In the genomic region with DNA sequence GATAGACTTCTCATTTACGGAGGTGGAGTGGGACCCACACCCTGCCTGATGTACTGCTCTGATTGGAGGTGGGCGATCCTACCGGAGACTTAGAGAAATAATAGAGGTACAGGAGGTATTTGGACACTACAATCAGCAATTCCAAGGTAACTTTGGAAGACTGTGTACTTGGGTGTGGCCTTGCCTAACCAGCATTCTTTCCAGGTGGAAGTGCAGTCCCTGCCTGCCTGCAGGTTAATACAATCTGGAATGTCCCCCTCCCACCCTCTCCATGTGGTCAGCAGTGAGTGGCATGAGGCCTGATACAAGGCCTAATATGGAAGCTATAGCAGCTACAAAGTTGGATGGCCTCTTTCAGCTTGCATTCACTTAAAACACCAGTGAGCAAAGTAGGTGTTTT, we compare ENCODE assay signal across 28 mouse cellular contexts. TPM values are rescaled to one million over a fixed set of nuclear protein-coding genes. Genes with fewer than 3 reads are reported as not detected.
DNase-seq lines count a peak whose midpoint lies in the region; ATAC-seq and TF ChIP-seq lines count a peak whose summit lies in the region.
"Had no signal": no experiment of that assay in that cellular context is flagged by ENCODE, and none has a peak within 500 bp of the region (broad histone marks: within the 10 kb centered on the region; RNA-seq: fewer than 3 reads in every experiment).

No protein-coding gene starts in this region.

- H3K36me3 ChIP-seq in liver, embryonic 13.5 days, result peaks cover 44% of the 10 kb centered on the region
- peaks cover 41% of the 10 kb centered on the region for H3K36me3 ChIP-seq in liver, embryonic 12.5 days
- H3K36me3 ChIP-seq: embryonic facial prominence, embryonic 15.5 days; G1E; stomach, embryonic 15.5 days had no signal

- no peak for TF ChIP-seq POLR2A in lung, adult 2 months (IDR thresholded peaks at IDR 0.05; ENCODE audit: borderline replicate concordance, extremely low read depth, low read depth, low read length)

- no peak overlapping the region for H3K9ac ChIP-seq in liver, embryonic 13.5 days
- no peak overlapping the region for H3K9ac ChIP-seq in liver, embryonic 12.5 days
- H3K9ac ChIP-seq: embryonic facial prominence, embryonic 15.5 days; forebrain, embryonic 13.5 days; heart, embryonic 12.5 days; kidney, embryonic 15.5 days; limb, embryonic 13.5 days; liver, embryonic 14.5 days; midbrain, embryonic 13.5 days; neural tube, embryonic 13.5 days; stomach, embryonic 15.5 days had no signal

- H3K4me3 ChIP-seq in liver, embryonic 13.5 days (replicated peaks), result no peak overlapping the region
- no peak overlapping the region for H3K4me3 ChIP-seq in liver, embryonic 12.5 days
- H3K4me3 ChIP-seq in lung, adult 2 months (replicated peaks; ENCODE audit: extremely low read depth, low read depth, low read length), result no peak overlapping the region
- H3K4me3 ChIP-seq: embryonic facial prominence, embryonic 10.5 days; embryonic facial prominence, embryonic 15.5 days; forebrain, embryonic 13.5 days; heart, embryonic 12.5 days; hindbrain, embryonic 13.5 days; kidney, embryonic 15.5 days; limb, embryonic 13.5 days; midbrain, embryonic 13.5 days; neural tube, embryonic 13.5 days; stomach, embryonic 15.5 days had no signal

- no peak for DNase-seq in liver, embryonic 13.5 days
- peak; percentile 50 for DNase-seq in lung, postnatal 25 days (ENCODE audit: low spot score)
- no peak for DNase-seq in lung, adult 2 months
- peak; percentile 44 for DNase-seq in lung, postnatal 36 days
- no peak for DNase-seq in cerebellum, postnatal 14 days
- DNase-seq in adrenal gland, postnatal 4 days (ENCODE audit: low spot score in 2 of 2), result no peak
- DNase-seq: adrenal gland, postnatal 25 days; cerebellum, postnatal 25 days; gastrocnemius, postnatal 25 days; heart, adult 11 months; heart, postnatal 4 days; kidney, adult 18-20 months; right cerebral cortex, postnatal 4 days; thymus, adult 18-20 months; thymus, postnatal 25 days had no signal

- 85% methylated on average over 3 of the region's 3 CpGs for WGBS in liver, embryonic 13.5 days (ENCODE audit: insufficient replicate concordance)
- WGBS in liver, embryonic 12.5 days (ENCODE audit: insufficient replicate concordance), result 84% methylated on average over 3 of the region's 3 CpGs
- 81% methylated on average over 3 of the region's 3 CpGs for WGBS in lung, adult 2 months

- no peak for ATAC-seq in liver, embryonic 13.5 days (ENCODE audit: low read depth)
- no peak for ATAC-seq in liver, embryonic 12.5 days
- ATAC-seq: forebrain, embryonic 13.5 days; midbrain, embryonic 13.5 days had no signal

- no peaks in the 10 kb centered on the region for H3K27me3 ChIP-seq in liver, embryonic 13.5 days
- no peaks in the 10 kb centered on the region for H3K27me3 ChIP-seq in liver, embryonic 12.5 days (replicated peaks)
- H3K27me3 ChIP-seq: embryonic facial prominence, embryonic 15.5 days; forebrain, embryonic 13.5 days; heart, embryonic 12.5 days; hindbrain, embryonic 13.5 days; kidney, embryonic 15.5 days; limb, embryonic 13.5 days; midbrain, embryonic 13.5 days; neural tube, embryonic 13.5 days; stomach, embryonic 15.5 days had no signal

- TF ChIP-seq CTCF in lung, adult 2 months (IDR thresholded peaks at IDR 0.05; ENCODE audit: insufficient read depth, low read length), result no peak

- peaks cover 91% of the 10 kb centered on the region for H3K4me1 ChIP-seq in liver, embryonic 13.5 days (replicated peaks)
- peaks cover 85% of the 10 kb centered on the region for H3K4me1 ChIP-seq in liver, embryonic 12.5 days
- peaks cover 8% of the 10 kb centered on the region; the same call in 1 of the 2 replicates for H3K4me1 ChIP-seq in lung, adult 2 months (ENCODE audit: control insufficient read depth, insufficient read depth, low read length)

- H3K4me2 ChIP-seq in liver, embryonic 13.5 days, result no peak overlapping the region
- no peak overlapping the region for H3K4me2 ChIP-seq in liver, embryonic 12.5 days
- H3K4me2 ChIP-seq: embryonic facial prominence, embryonic 15.5 days; forebrain, embryonic 13.5 days; heart, embryonic 12.5 days; hindbrain, embryonic 13.5 days; kidney, embryonic 15.5 days; limb, embryonic 13.5 days; midbrain, embryonic 13.5 days; neural tube, embryonic 13.5 days; stomach, embryonic 15.5 days had no signal

- H3K27ac ChIP-seq in liver, embryonic 13.5 days, result peak overlapping the region; percentile 44; the same call in 1 of the 2 replicates
- no peak overlapping the region for H3K27ac ChIP-seq in liver, embryonic 12.5 days
- H3K27ac ChIP-seq: embryonic facial prominence, embryonic 10.5 days; embryonic facial prominence, embryonic 15.5 days; forebrain, embryonic 13.5 days; hindbrain, embryonic 13.5 days; limb, embryonic 13.5 days; liver, embryonic 14.5 days; midbrain, embryonic 13.5 days; neural tube, embryonic 13.5 days had no signal

- H3K9me3 ChIP-seq in liver, embryonic 13.5 days (replicated peaks), result no peaks in the 10 kb centered on the region
- H3K9me3 ChIP-seq in liver, embryonic 12.5 days (replicated peaks), result no peaks in the 10 kb centered on the region
- H3K9me3 ChIP-seq: embryonic facial prominence, embryonic 10.5 days; embryonic facial prominence, embryonic 15.5 days; forebrain, embryonic 13.5 days; G1E; heart, embryonic 12.5 days; hindbrain, embryonic 13.5 days; kidney, embryonic 15.5 days; limb, embryonic 13.5 days; midbrain, embryonic 13.5 days; neural tube, embryonic 13.5 days; stomach, embryonic 15.5 days had no signal

RNA-seq across cellular contexts. Expression of a gene that starts 7.9 kb away (rescaled TPM):
- 65.4 and 73.2 TPM in 2 replicates for polyA plus RNA-seq in liver, embryonic 13.5 days (2015; fragmentation: Nextera tagmentation; extraction: Ambion mirVana)
- 91.6 and 92.0 TPM in 2 replicates for polyA plus RNA-seq in liver, embryonic 12.5 days (2016; fragmentation: Nextera tagmentation; extraction: Ambion mirVana)
- polyA plus RNA-seq in lung, adult 2 months (2012; rRNA removed), result 46.3 and 58.1 TPM in 2 replicates
- 10 to 100 TPM; 75.6 to 81.5 TPM for total RNA-seq in adrenal gland, postnatal 4 days (2021)

RNA-seq across cellular contexts. Expression of a gene that starts 30.3 kb away (rescaled TPM):
- 28.0 and 31.3 TPM in 2 replicates for polyA plus RNA-seq in liver, embryonic 13.5 days (2015; fragmentation: Nextera tagmentation; extraction: Ambion mirVana)
- 32.0 and 32.7 TPM in 2 replicates for polyA plus RNA-seq in liver, embryonic 12.5 days (2016; fragmentation: Nextera tagmentation; extraction: Ambion mirVana)
- polyA plus RNA-seq in lung, adult 2 months (2012; rRNA removed), result 19.6 and 20.4 TPM in 2 replicates
- total RNA-seq in adrenal gland, postnatal 4 days (2021), result 10 to 100 TPM; 42.4 to 49.2 TPM

Comparison
In these comparisons a context has a peak if more than half of its experiments do, and no peak if none do; other contexts are left out.
1. DNase-seq: peak in lung, postnatal 25 days (single experiment) and lung, postnatal 36 days (single experiment); none in liver, embryonic 13.5 days (single experiment), lung, adult 2 months (single experiment), cerebellum, postnatal 14 days (0 of 2) and adrenal gland, postnatal 4 days (0 of 2).